ENCODE assay signal across 9 mouse cellular contexts in the genomic region with DNA sequence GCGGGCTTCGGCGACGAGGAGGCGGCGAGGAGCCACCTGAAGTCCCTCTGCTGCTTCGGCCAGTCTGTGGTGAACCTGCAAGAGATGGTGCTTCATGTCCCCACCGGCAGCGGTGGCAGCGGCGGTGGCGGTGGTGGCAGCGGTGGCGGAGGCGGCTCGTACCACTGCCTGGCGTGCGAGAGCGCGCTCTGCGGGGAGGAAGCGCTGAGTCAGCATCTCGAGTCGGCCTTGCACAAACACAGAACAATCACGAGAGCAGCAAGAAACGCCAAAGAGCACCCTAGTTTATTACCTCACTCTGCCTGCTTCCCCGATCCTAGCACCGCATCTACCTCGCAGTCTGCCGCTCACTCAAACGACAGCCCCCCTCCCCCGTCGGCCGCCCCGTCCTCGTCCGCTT.
DNase-seq lines count a peak whose midpoint lies in the region; ATAC-seq and TF ChIP-seq lines count a peak whose summit lies in the region.
"Had no signal": no experiment of that assay in that cellular context is flagged by ENCODE, and none has a peak within 500 bp of the region (broad histone marks: within the 10 kb centered on the region; RNA-seq: fewer than 3 reads in every experiment).

No protein-coding gene starts in this region.

- H3K36me3 ChIP-seq in kidney, postnatal 0 days (ENCODE audit: insufficient read depth, low read length): peaks cover 35% of the 10 kb centered on the region
- peaks cover 27% of the 10 kb centered on the region for H3K36me3 ChIP-seq in forebrain, embryonic 14.5 days (ENCODE audit: control insufficient read depth, insufficient read depth, low read length)
- H3K36me3 ChIP-seq in midbrain, embryonic 13.5 days: peaks cover 60% of the 10 kb centered on the region

- DNase-seq in kidney, postnatal 0 days (ENCODE audit: low spot score): no peak
- no peak for DNase-seq in kidney, adult 18-20 months
- DNase-seq in brain, adult 2 months (ENCODE audit: low read depth, low spot score): peak; percentile 30
- DNase-seq in forebrain, embryonic 14.5 days (ENCODE audit: low spot score): no peak
- no peak for DNase-seq in adrenal gland, postnatal 10 days
- DNase-seq: kidney, postnatal 36 days had no signal

- no peaks in the 10 kb centered on the region; the same call in 1 of the 2 replicates for H3K9me3 ChIP-seq in kidney, postnatal 0 days (replicated peaks; ENCODE audit: low read length)
- H3K9me3 ChIP-seq in forebrain, embryonic 14.5 days (replicated peaks; ENCODE audit: control insufficient read depth, low read length): 0 out of 2 replicates have a peak, but pooled peaks cover under 1% of the 10 kb centered on the region
- peaks cover 6% of the 10 kb centered on the region; the same call in 1 of the 2 replicates for H3K9me3 ChIP-seq in midbrain, embryonic 13.5 days

- no peak overlapping the region for H3K27ac ChIP-seq in kidney, postnatal 0 days
- H3K27ac ChIP-seq in forebrain, embryonic 14.5 days (ENCODE audit: low read depth, low read length): no peak overlapping the region
- H3K27ac ChIP-seq in midbrain, embryonic 13.5 days: no peak overlapping the region

- no peak for TF ChIP-seq CTCF in kidney, postnatal 0 days (IDR thresholded peaks at IDR 0.05; ENCODE audit: low read depth)

- peak overlapping the region; percentile 9; the same call in 1 of the 2 replicates for H3K4me3 ChIP-seq in kidney, postnatal 0 days (replicated peaks; ENCODE audit: low read depth, low read length)
- H3K4me3 ChIP-seq in forebrain, embryonic 14.5 days (ENCODE audit: low read depth, low read length): peak overlapping the region; percentile 10; the same call in 1 of the 2 replicates
- no peak overlapping the region for H3K4me3 ChIP-seq in midbrain, embryonic 13.5 days (replicated peaks)

- peak overlapping the region; percentile 37 for H3K4me2 ChIP-seq in kidney, postnatal 0 days (ENCODE audit: low read length)
- peak overlapping the region; percentile 23 for H3K4me2 ChIP-seq in forebrain, embryonic 14.5 days (ENCODE audit: low read length)
- peak overlapping the region; percentile 11; the same call in 1 of the 2 replicates for H3K4me2 ChIP-seq in midbrain, embryonic 13.5 days (replicated peaks)

- H3K9ac ChIP-seq in kidney, postnatal 0 days (ENCODE audit: low read depth, low read length): no peak overlapping the region
- H3K9ac ChIP-seq in forebrain, embryonic 14.5 days (ENCODE audit: low read length): no peak overlapping the region
- no peak overlapping the region for H3K9ac ChIP-seq in midbrain, embryonic 13.5 days (replicated peaks)

- H3K4me1 ChIP-seq in kidney, postnatal 0 days (replicated peaks; ENCODE audit: insufficient read depth, low read length): no peaks in the 10 kb centered on the region
- no peaks in the 10 kb centered on the region for H3K4me1 ChIP-seq in forebrain, embryonic 14.5 days (ENCODE audit: control insufficient read depth, insufficient read depth, low read length)
- H3K4me1 ChIP-seq in midbrain, embryonic 13.5 days (replicated peaks): no peaks in the 10 kb centered on the region

- no peak for ATAC-seq in kidney, postnatal 0 days (replicated peaks; ENCODE audit: low FRiP score, low read depth)
- no peak for ATAC-seq in forebrain, embryonic 14.5 days
- no peak for ATAC-seq in midbrain, embryonic 13.5 days
- no peak for ATAC-seq in cerebellum, adult (ENCODE audit: insufficient number of reproducible peaks, low FRiP score, low TSS enrichment)
- no peak for ATAC-seq in activated CD4-positive, CD25-positive, alpha-beta regulatory T cell, adult 4 months

- WGBS in kidney, postnatal 0 days: 78% methylated on average over 37 of the region's 37 CpGs
- WGBS in forebrain, embryonic 14.5 days: 86% methylated on average over 37 of the region's 37 CpGs
- WGBS in midbrain, embryonic 13.5 days: 78% methylated on average over 37 of the region's 37 CpGs

- H3K27me3 ChIP-seq in kidney, postnatal 0 days (ENCODE audit: insufficient read depth, low read length): no peaks in the 10 kb centered on the region
- H3K27me3 ChIP-seq in forebrain, embryonic 14.5 days (replicated peaks; ENCODE audit: control insufficient read depth, insufficient read depth, low read length): no peaks in the 10 kb centered on the region
- H3K27me3 ChIP-seq in midbrain, embryonic 13.5 days: no peaks in the 10 kb centered on the region
